Mouse (Mus musculus) lung, postnatal 25 days (tissue): Measurements from ENCODE around the gene Tmem184a.
A peak's percentile ranks its signal among the peaks of the same experiment; 100 is the strongest.

ENCODE experiments used
- DNase-seq: peaks from one replicate; pipeline ENCODE4 v3.0.0; 2022; ENCODE audit warnings: low spot score

The Tmem184a gene

GRCm38 (mm10) chr5:139813126-139813490 lies 6.6 kb downstream of the Tmem184a start:
- no peak for DNase-seq

GRCm38 (mm10) chr5:139812398-139813125 lies 7.2 kb downstream of the Tmem184a start:
- DNase-seq, result no peak

GRCm38 (mm10) chr5:139811677-139812397 lies 7.9 kb downstream of the Tmem184a start:
- DNase-seq, result peak; percentile 61

- no peak for DNase-seq
These were observed 10.3 kb downstream of the Tmem184a start for GRCm38 (mm10) chr5:139809397-139809796.

GRCm38 (mm10) chr5:139805924-139806323 lies 13.8 kb downstream of the Tmem184a start:
- no peak for DNase-seq

GRCm38 (mm10) chr5:139804573-139805111 lies 15.1 kb downstream of the Tmem184a start:
- no peak for DNase-seq

GRCm38 (mm10) chr5:139804107-139804551 lies 15.6 kb downstream of the Tmem184a start:
- DNase-seq, result no peak

GRCm38 (mm10) chr5:139803601-139804102 lies 16.1 kb downstream of the Tmem184a start:
- DNase-seq, result peak; percentile 82

- no peak for DNase-seq
These were observed 16.6 kb downstream of the Tmem184a start for GRCm38 (mm10) chr5:139803165-139803564.

- DNase-seq, result no peak
These were observed 17.8 kb downstream of the Tmem184a start for GRCm38 (mm10) chr5:139801880-139802279.

- no peak for DNase-seq
These were observed 18.5 kb downstream of the Tmem184a start for GRCm38 (mm10) chr5:139801231-139801630.

GRCm38 (mm10) chr5:139799801-139800590 lies 19.7 kb downstream of the Tmem184a start:
- DNase-seq, result no peak

GRCm38 (mm10) chr5:139799041-139799440 lies 20.7 kb downstream of the Tmem184a start:
- no peak for DNase-seq

GRCm38 (mm10) chr5:139798168-139798900 lies 21.4 kb downstream of the Tmem184a start:
- DNase-seq, result no peak

GRCm38 (mm10) chr5:139797473-139798167 lies 22.1 kb downstream of the Tmem184a start:
- DNase-seq, result peak; percentile 89

GRCm38 (mm10) chr5:139796900-139797299 lies 22.8 kb downstream of the Tmem184a start:
- DNase-seq, result peak; percentile 97

- no peak for DNase-seq
These were observed 23.6 kb downstream of the Tmem184a start for GRCm38 (mm10) chr5:139796001-139796620.

- peak; percentile 36 for DNase-seq
These were observed 24.8 kb downstream of the Tmem184a start for GRCm38 (mm10) chr5:139794938-139795337.

GRCm38 (mm10) chr5:139794137-139794536 lies 25.6 kb downstream of the Tmem184a start:
- no peak for DNase-seq
